Mouse (Mus musculus) ES-Bruce4 (cell line): ENCODE measurements at regions not wholly inside any gene's neighbourhood (a gene's known extent, or its start where the extent isn't known, plus 50 kb on each side); places are given as distances from the start of the nearest gene placed in this dataset.

ENCODE experiments used
- H3K27ac ChIP-seq: 2 replicates; pipeline ENCODE4 v1.5.1; 2012; ENCODE audit warnings: low read length, inconsistent platforms; ENCODE audit not compliant: insufficient read depth
- H3K27me3 ChIP-seq: 2 replicates; pipeline ENCODE4 v1.6.1; 2012; ENCODE audit warnings: mild to moderate bottlenecking, low read length, inconsistent platforms; ENCODE audit not compliant: control insufficient read depth, poor library complexity, insufficient read depth, severe bottlenecking
- H3K36me3 ChIP-seq: 2 replicates; pipeline ENCODE4 v1.6.1; 2012; ENCODE audit warnings: inconsistent platforms, mild to moderate bottlenecking, low read length, moderate library complexity; ENCODE audit not compliant: control insufficient read depth, poor library complexity, insufficient read depth, severe bottlenecking
- H3K4me1 ChIP-seq: one replicate; pipeline ENCODE4 v1.8.1; 2011; ENCODE audit warnings: low read length; ENCODE audit not compliant: control insufficient read depth, insufficient read depth
- H3K4me3 ChIP-seq: 2 replicates; pipeline ENCODE4 v1.5.1; 2011; ENCODE audit warnings: low read depth, mild to moderate bottlenecking, low read length
- H3K9ac ChIP-seq: 2 replicates; pipeline ENCODE4 v1.6.1; 2012; ENCODE audit warnings: low read depth, mild to moderate bottlenecking, inconsistent platforms; ENCODE audit not compliant: poor library complexity, severe bottlenecking
- H3K9me3 ChIP-seq: replicated peaks from 2 replicates; pipeline ENCODE4 v1.6.1; 2012; ENCODE audit warnings: mild to moderate bottlenecking, low read length, inconsistent platforms; ENCODE audit not compliant: control insufficient read depth, poor library complexity, insufficient read depth, severe bottlenecking
- CTCF ChIP-seq: IDR thresholded peaks from one replicate; pipeline ENCODE4 v1.8.1; 2011; ENCODE audit warnings: low read depth, low read length
- EP300 ChIP-seq: IDR thresholded peaks from 2 replicates; pipeline ENCODE4 v1.6.1; 2011; ENCODE audit warnings: low read depth, low read length; ENCODE audit not compliant: insufficient read depth
- POLR2A ChIP-seq: IDR thresholded peaks from one replicate; pipeline ENCODE4 v1.8.1; 2011; ENCODE audit warnings: low read length; ENCODE audit not compliant: insufficient read depth

DNA sequence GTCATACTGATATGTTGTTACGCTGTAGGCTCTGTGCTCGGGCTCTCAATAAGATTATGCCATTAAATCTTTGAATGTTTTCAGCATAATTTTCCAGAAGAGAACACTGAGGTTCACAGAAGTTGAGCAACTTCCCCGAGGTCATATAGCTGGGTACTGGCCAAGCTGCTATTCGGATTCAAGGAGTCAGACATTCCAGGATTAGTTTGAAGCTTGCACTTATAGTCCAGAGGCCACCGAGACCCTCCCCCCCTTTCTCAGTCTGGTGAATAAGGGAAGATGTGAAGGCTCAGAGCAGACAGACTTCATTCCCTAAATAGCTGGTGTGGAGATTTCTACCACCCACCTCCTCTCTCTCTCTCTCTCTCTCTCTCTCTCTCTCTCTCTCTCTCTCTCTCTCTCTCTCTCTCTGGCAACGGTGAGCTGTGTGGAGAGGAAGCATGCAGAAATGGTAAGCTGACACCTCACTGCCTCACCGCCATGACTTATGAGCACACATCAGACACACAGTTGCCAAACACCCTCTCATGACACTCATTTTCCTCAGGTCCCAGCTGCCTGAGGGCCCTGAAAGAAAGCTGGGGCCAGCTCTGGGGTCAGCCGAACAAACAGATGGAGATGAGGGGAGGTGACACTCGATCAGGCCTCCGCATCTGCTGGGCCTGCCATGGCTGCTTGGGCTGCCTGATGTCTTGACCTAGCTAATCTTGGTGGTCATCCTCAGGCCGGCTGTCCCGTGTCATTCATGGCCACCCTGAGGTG is 107.0 kb upstream of the Pdzrn3 start:
- no peak overlapping the region for H3K27ac ChIP-seq
- no peak overlapping the region for H3K9ac ChIP-seq
- H3K4me1 ChIP-seq: no peaks in the 10 kb centered on the region
- TF ChIP-seq EP300 (no peak), POLR2A (no peak), CTCF (no peak)
- no peaks in the 10 kb centered on the region for H3K27me3 ChIP-seq
- no peak overlapping the region for H3K4me3 ChIP-seq
- no peaks in the 10 kb centered on the region for H3K36me3 ChIP-seq
- H3K9me3 ChIP-seq: no peaks in the 10 kb centered on the region

DNA sequence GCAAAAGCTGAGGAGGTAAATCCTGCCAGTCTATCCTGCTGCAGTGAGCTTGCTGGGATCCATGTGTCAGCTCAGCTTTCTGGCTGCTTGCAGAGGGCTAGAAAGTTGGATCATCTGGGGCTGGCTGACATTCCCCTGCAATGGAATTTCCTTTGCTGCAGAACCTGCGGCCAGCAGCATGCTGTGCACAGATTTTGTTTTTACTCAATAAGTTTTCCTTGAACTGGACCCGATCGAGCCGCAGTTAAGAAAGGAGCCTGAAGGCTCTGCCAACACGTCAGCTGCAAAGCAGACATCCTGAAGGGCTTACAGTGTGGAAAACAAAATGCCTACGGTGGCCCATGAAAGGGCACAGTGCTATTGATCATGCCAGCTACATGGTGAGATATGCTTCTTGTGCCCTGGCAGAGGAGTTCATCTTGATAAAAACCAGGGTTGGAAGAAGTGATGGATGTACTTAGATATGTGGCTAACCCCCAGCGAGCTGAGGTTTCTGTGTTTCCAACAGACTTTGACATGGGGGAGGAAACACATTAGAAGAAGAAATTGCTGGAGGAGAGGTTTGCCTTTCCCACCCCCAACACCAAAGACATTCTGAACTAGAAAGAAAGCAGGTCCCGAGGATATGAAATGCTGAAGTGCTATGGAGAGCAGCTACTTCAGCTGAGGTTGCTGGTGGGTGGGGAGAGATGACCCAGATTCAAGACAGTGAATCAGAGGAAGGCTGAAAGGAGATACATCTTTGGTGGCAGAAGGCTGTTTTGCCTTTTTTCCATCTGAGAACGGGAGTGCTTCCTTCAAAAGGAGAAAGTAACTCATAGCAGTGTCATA is 105.2 kb upstream of the Pdzrn3 start:
- no peaks in the 10 kb centered on the region for H3K36me3 ChIP-seq
- H3K4me3 ChIP-seq: no peak overlapping the region
- H3K4me1 ChIP-seq: no peaks in the 10 kb centered on the region
- H3K27ac ChIP-seq: no peak overlapping the region
- no peaks in the 10 kb centered on the region for H3K9me3 ChIP-seq
- TF ChIP-seq EP300 (no peak), CTCF (no peak), POLR2A (no peak)
- H3K27me3 ChIP-seq: no peaks in the 10 kb centered on the region
- no peak overlapping the region for H3K9ac ChIP-seq

DNA sequence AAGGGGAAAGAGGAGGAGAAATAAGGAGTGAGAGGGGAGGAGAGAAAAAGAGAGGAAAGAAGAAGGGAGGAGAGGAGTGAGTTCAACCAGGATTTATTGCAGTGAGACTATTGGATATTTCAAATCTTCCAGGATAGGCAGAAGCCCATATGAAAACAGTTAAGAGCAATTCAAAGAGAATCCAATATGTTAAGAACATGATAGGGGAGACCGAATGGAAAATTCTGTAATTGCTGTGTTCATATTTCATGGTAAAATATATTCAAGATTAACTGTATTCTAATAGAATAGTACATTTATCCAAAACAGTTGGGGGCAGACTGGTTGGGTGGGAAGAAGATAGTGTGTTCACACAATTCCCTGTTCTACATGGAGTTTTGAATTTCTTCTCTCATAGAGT is 96.3 kb upstream of the Pdzrn3 start:
- no peak overlapping the region for H3K27ac ChIP-seq
- no peaks in the 10 kb centered on the region for H3K4me1 ChIP-seq
- no peaks in the 10 kb centered on the region for H3K27me3 ChIP-seq
- no peak overlapping the region for H3K9ac ChIP-seq
- TF ChIP-seq POLR2A: no peak
- TF ChIP-seq CTCF: no peak
- no peak for TF ChIP-seq EP300
- H3K4me3 ChIP-seq: no peak overlapping the region
- no peaks in the 10 kb centered on the region for H3K36me3 ChIP-seq
- H3K9me3 ChIP-seq: no peaks in the 10 kb centered on the region

DNA sequence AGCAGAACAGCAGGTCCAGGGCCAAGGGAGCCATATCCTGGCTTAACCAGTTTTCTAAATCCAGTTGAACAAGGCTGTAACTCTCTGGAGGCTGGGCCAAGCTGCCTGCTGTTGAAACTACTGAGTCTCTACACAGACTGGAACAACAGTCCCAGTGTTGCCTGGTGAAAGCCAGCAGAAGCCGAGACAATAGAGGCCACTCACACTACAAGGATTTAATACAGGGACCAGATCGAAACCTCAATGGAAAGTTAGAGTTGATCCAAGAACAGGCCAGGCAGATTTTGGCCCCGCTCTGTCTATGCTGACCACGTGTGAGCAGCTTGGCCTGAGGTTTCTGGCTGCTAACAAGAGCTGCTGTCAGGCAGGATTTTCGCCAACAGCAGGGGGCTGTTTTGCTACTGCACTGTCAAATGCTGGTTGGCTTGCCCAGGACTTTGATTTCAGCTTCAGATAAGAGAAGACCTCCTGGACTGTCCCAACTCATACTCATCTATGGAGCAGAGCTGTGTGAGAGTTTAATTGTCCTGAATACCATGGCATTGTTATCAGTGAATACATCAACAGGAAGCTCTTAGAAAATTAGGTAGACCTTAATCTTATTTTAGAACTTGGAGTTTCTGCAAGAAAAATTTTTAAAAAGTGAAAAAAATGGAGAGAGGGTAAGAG is 95.7 kb upstream of the Pdzrn3 start:
- H3K36me3 ChIP-seq: no peaks in the 10 kb centered on the region
- H3K4me3 ChIP-seq: no peak overlapping the region
- H3K27ac ChIP-seq: no peak overlapping the region
- no peak overlapping the region for H3K9ac ChIP-seq
- no peaks in the 10 kb centered on the region for H3K4me1 ChIP-seq
- no peaks in the 10 kb centered on the region for H3K27me3 ChIP-seq
- H3K9me3 ChIP-seq: no peaks in the 10 kb centered on the region
- no peak for TF ChIP-seq EP300
- no peak for TF ChIP-seq POLR2A
- TF ChIP-seq CTCF: no peak

DNA sequence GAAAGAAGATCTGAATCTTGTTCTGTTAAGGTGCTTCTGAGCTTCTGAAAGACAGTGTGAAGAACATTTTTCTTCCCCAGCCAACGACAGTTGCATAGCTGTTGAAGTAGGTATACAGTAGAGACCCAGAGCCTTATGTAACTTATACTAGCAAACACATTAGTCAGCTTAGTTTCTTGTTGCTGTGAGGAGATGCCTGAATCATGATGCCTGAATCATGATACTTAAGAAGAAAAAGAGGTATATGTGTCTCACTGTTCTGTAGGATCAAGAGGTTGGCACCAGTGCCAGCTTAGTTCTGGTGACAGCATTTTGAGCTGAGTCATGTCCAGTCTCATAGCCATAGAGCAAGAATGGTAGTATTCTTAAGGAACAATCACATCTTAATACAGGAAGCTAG is 87.2 kb upstream of the Pdzrn3 start:
- Histone ChIP-seq H3K36me3 (no peaks in the 10 kb centered on the region), H3K27ac (no peak overlapping the region), H3K4me3 (no peak overlapping the region), H3K4me1 (no peaks in the 10 kb centered on the region), H3K9me3 (no peaks in the 10 kb centered on the region), H3K9ac (no peak overlapping the region), H3K27me3 (no peaks in the 10 kb centered on the region; the same call in 1 of the 2 replicates)
- TF ChIP-seq EP300: no peak
- no peak for TF ChIP-seq POLR2A
- TF ChIP-seq CTCF: no peak
